Mouse (Mus musculus): ENCODE data around the gene Socs4.

DNA sequence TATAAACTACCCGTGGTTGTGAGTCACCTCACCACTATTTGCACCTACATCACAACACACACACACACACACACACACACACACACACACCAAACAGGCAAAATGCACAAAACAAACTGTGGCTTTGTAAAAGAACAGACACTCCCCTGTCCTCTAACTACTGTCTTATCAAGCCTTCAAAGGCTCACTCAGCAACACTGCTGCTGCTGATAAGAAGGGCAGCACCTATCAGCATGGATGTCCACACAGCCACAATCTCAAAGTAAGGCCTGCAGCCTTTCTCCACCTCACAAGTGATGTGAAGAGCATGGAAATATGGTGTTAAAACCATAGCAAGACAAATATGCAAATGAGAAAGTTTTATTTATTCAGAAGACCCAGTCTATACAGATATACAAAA lies 36.1 kb upstream of the Socs4 start:
- TF ChIP-seq CTCF (conservative IDR thresholded peaks at IDR 0.05 in 1 of 2, IDR thresholded peaks at IDR 0.05 in 1 of 2; ENCODE audit: low read depth in 2 of 2, low read length in 2 of 2) (no peak), ZC3H11A (IDR thresholded peaks at IDR 0.05; ENCODE audit: low read depth, low read length) (no peak), ZKSCAN1 (IDR thresholded peaks at IDR 0.05; ENCODE audit: borderline replicate concordance, low read depth, low read length) (no peak), ZNF384 (IDR thresholded peaks at IDR 0.05; ENCODE audit: low read depth, low read length) (no peak), KAT2A (IDR thresholded peaks at IDR 0.05; ENCODE audit: insufficient replicate concordance, low read length) (no peak), JUND (conservative IDR thresholded peaks at IDR 0.05; ENCODE audit: low read depth, low read length) (no peak), POLR2A (IDR thresholded peaks at IDR 0.05; ENCODE audit: low read depth, low read length) (no peak)
